Mouse (Mus musculus): ENCODE data around the gene Pip5k1c.

The Pip5k1c gene

DNA sequence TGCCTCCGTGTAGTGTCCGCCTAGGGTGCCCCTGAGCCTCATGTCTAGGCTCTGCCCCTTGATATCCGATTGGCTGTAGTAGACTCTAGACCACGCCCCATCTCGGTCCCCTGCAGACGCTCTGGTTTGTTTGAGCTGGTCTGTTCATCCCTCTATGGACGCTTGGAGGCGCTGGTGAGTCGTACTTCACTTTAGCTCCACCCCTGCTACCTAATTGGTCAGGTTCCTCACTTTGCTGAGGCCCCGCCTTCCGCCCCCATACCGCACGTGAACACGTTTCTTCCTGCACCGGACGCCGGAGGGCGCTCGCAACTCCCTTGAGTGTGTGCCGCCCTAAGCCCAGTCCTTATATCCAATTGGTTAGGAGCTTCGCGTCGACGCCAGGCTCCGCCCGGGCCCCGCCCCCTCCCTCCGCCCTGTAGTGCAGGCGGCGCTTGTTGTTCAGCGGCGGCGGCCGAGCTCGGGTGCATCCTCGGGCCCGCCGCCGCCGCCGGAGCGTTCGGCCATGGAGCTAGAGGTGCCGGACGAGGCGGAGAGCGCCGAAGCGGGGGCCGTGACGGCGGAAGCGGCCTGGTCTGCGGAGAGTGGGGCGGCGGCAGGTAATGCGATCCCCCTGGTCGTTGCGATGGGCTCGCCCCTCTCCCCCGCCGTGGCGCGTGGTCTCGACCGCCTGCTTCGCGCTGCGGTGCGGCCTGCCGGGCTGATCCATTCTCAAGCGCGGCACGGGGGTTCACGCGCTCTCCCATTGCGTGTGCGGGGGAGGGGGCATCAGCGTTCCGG lies at the start of gene Pip5k1c:
Gene Pip5k1c (plus strand): TSS at position 410 of the 780 bp plus-strand sequence.
- peak; percentile 100 for DNase-seq (ENCODE audit: low spot score)

DNA sequence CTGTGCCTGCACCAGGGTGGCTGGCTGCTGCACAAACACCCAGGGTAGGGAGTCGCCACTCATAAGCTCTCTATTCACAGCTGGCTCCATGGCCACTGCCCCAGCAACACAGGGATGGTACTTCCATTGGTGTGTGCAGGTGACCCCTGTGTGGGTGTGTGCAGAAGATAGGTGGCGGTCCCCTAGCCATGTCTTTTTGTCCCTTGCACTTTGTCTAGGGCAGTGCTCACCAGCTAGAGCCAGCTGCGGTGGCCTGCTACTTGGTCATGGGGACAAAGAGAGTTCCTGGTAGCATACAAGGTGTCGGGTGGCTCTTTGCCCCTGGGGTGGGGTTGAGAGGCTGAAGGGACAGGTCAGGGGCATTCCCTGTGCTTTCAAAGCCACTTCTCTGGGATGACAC lies 48.6 kb upstream of the Pip5k1c start:
- DNase-seq (ENCODE audit: low spot score) = no peak

- DNase-seq (ENCODE audit: low spot score) = peak; percentile 75
Measured at GRCm38 (mm10) chr10:81244595-81244994, 48.2 kb upstream of the Pip5k1c start.

DNA sequence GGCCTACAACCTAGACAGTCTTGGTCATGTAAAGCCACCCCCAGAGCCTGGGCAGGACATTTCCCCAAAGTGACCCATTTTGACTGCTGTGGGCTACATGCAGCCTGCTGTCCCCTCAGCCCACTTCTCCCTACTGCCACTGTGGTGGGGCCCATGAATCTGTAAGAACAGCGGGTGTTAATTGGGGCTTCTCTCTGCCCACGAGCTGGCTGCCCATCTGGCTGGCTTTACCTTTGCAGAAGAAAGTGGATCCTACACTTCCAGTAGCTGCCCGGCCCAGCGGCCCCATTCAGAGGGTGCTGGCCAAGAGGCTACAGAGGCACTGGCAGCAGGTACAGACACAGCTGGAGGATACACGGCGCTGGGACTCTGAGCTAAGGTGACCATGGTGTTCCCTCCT lies 47.6 kb upstream of the Pip5k1c start:
- no peak for DNase-seq (ENCODE audit: low spot score)

- DNase-seq (ENCODE audit: low spot score) = no peak
Measured at GRCm38 (mm10) chr10:81247804-81248203, 45.0 kb upstream of the Pip5k1c start.

GRCm38 (mm10) chr10:81249442-81249841 lies 43.3 kb upstream of the Pip5k1c start:
- no peak for DNase-seq (ENCODE audit: low spot score)

GRCm38 (mm10) chr10:81252424-81253419 lies 40.0 kb upstream of the Pip5k1c start, which contains the start of gene Matk:
TSS of gene Matk (plus strand) at chr10:81252935.
- no peak for DNase-seq (ENCODE audit: low spot score)

- DNase-seq (ENCODE audit: low spot score) = no peak
Measured at GRCm38 (mm10) chr10:81254886-81255285, 37.9 kb upstream of the Pip5k1c start.

DNA sequence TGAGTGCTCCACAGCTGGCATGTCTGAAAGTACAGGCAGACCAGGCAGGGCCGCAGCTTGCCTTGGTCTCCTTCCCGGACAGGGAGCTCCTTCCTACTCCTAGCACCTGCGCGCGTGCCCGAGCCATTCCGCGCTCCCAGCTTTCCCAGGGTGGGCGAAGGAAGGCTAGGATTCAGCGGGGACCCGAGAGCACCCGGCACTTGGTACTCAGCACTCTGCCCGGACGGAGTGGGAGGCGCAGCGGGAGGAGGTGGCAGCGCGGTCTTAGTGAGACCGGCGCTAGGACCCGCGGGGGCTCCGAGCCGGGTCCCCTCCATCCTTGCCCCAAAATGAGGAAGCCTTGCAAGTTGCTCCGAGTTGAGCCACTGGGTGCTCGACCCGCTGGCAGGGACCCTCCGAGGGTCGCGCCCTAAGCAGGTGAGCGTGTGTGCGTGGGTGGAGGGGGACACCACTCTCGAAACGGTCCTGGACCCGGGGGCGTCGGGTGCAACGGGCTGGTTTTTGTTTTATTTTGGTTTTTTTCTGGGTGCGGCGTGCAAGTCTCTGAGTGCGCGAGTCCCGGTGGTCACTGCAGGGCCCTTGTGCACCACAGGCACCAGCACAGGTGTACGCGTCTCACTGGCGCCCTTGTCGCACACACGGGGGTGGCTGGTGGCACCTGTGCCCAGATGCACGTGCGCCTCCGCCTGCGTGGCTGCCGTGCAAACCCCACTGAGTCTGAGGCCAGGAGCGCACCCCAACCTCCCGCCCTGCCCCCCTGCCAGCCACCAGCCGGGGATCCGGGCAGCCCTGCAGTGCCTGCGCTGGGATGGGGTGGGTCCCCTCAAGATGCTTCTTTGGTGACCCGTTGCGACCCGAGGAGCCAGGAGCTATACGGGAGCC lies 35.4 kb upstream of the Pip5k1c start:
- no peak for DNase-seq (ENCODE audit: low spot score)

- no peak for DNase-seq (ENCODE audit: low spot score)
Measured at GRCm38 (mm10) chr10:81259225-81259884, 33.4 kb upstream of the Pip5k1c start.

DNA sequence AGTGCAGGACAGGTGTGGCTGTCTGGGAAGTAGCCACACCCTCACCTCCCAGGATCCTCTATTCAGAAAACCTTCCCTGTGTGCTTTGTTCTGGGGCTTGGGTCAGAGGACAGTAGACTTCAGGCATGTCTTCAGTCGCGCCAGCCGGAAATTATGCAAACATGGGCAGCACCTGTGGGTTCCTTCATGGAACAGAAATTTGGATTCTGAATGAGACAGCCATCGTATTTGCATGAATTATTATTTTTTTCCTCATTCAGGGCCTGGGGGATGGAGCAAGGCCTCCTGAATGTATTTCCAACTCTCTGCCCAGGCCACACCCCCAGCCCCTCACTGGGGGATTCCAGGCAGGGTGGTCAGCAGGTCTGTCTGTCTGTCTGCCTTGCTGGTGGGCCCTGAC lies 31.7 kb upstream of the Pip5k1c start:
- no peak for DNase-seq (ENCODE audit: low spot score)

GRCm38 (mm10) chr10:81265540-81265939 lies 27.2 kb upstream of the Pip5k1c start:
- DNase-seq (ENCODE audit: low spot score) = no peak

DNA sequence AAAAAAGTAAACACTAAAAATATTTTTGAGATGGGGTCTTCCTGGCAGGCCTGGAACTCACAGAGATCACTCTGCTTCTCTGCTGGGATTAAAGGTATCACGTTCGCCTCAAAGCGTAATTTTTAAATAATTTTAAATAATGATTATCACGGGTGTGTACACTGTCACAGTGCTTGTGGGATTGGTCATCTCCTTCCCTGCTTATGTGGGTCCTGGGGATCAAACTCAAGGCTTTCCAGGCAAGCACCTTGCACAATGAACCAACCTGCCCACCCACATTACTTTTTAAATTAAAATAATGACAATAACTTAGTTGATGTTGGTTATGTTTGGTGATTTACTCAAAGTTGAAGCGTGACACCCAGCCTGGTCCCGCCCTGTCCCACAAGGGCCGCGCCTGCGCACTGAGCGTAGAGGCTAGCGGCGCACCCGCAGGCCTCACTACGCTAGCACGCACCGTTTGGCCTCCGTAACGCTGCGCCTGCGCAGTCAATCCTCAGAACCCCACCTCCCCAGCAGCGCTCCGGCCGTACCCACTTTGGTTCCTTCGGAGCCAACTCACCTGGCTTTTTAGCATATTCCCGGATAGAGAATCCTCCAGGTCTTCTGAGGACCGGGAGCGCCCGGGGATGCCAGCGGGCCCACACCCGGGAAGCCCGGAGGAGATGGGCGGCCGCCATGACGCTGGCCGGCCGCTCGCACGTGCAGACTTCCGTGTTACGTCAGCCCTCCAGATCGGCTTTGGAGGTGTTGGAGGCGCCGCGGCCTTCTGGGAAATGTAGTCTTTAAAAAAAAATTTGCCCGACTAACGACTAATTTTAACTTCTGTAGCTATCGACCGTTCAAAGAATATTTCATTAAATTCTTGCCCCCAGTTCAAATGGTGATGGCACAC lies 26.3 kb upstream of the Pip5k1c start, which contains the start of the genes Mrpl54 and Apba3:
Gene Mrpl54 (minus strand): TSS at position 724 of the 895 bp plus-strand sequence.
Gene Apba3 (plus strand): TSS at position 750 of the 895 bp plus-strand sequence.
- DNase-seq (ENCODE audit: low spot score) = peak; percentile 96

GRCm38 (mm10) chr10:81268056-81268455 lies 24.7 kb upstream of the Pip5k1c start:
- DNase-seq (ENCODE audit: low spot score) = peak; percentile 93

DNA sequence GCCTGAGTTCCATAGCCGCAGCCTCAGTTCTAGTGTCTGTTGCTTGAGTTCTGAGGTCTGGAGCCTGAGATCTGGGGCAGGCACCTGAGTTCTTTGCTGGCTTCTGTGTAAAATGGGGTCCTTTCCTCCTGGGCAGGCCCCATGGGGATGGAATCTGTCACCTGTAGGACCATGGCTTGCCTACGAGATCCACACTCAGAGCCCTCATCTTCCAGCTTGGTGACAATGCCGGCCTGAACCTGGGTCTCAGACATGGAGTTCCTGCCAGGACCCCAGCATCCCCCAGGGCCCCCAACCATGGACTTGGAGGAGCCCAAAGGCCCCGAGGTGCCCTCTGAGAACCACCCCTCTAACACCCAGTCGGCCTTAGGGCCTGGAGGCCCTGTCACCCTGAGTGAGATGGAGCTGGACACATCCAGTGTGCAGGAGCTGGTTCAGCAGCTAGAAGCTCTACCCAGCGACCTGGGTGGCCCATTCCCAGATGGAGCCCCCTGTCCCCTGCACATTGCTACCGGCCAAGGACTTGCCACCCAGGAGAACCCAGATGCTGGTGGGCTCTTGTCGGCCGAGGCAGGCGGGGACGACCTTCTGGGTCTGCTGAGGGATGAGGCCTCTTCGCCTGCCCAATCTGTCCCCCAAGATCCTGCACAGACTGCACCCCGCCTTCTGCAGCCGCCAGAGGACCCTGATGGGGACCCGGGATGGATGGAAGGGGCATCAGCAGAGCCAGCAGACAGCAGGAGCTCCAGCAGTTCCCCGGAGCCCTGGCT lies 23.9 kb upstream of the Pip5k1c start:
- DNase-seq (ENCODE audit: low spot score) = no peak

GRCm38 (mm10) chr10:81272356-81272755 lies 20.4 kb upstream of the Pip5k1c start:
- DNase-seq (ENCODE audit: low spot score) = no peak

DNA sequence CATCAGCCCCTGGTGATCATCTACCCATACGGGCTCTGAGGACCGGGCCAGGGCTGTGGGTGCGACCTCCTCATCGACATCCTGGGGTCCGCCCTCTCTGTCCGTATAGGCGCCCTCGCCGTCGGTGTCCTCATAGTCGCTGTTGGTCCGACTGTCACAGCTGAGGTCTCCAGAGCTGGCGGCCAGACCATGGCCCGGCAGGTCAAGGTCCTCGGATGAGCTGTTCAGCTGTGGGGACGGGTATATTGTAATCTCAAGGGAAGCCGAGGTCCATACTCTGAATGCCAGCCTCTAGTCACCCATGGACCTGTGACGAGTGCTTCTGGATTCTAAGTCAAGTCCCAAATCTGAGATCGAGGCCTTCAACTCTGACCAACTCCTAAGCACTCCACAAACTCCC lies 18.9 kb upstream of the Pip5k1c start:
- DNase-seq (ENCODE audit: low spot score) = no peak

- no peak for DNase-seq (ENCODE audit: low spot score)
Measured at GRCm38 (mm10) chr10:81277676-81278075, 15.1 kb upstream of the Pip5k1c start.

GRCm38 (mm10) chr10:81279496-81279895 lies 13.3 kb upstream of the Pip5k1c start:
- DNase-seq (ENCODE audit: low spot score) = no peak
